12 mouse cellular contexts compared by ENCODE assay signal in the genomic region with DNA sequence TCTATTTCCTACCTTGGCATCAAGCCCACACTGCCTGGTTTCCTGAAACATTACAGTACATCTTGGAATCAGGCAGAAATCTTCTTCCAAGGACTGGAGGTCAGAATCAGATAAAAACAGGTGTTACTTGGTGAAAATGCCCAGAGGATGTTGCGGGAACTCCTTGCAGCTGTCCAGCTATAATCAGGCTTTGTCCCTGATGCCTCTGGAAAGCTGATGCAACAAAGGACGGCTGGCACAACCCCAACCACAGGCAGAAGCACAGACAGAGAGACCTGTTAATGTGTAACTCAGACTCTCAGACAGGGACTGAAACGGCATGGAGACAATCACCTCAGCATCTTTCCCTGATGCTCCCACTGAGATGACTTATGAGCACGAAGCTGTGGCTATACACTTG.
DNase-seq lines count a peak whose midpoint lies in the region; ATAC-seq and TF ChIP-seq lines count a peak whose summit lies in the region.
"Had no signal": no experiment of that assay in that cellular context is flagged by ENCODE, and none has a peak within 500 bp of the region (broad histone marks: within the 10 kb centered on the region; RNA-seq: fewer than 3 reads in every experiment).

No protein-coding gene starts in this region.

- TF ChIP-seq CTCF in liver, adult 2 months (IDR thresholded peaks at IDR 0.05; ENCODE audit: low read depth, low read length): no peak
- TF ChIP-seq CTCF in brain, embryonic 14.5 days (IDR thresholded peaks at IDR 0.05; ENCODE audit: borderline replicate concordance, extremely low read depth, insufficient read depth, insufficient read length): no peak

- peak; percentile 88 for DNase-seq in heart, adult 11 months
- DNase-seq in heart, postnatal 25 days (ENCODE audit: low spot score): no peak
- DNase-seq in liver, adult 2 months (ENCODE audit: extremely low read depth, low read depth, low spot score): peak; percentile 44
- no peak for DNase-seq in liver, embryonic 11.5 days (ENCODE audit: low spot score)
- DNase-seq in brain, embryonic 14.5 days (ENCODE audit: low read depth): peak; percentile 51
- DNase-seq in kidney, postnatal 14 days: peak; percentile 54
- DNase-seq in thymus, adult 18-20 months: no peak

- no peaks in the 10 kb centered on the region for H3K27me3 ChIP-seq in liver, adult 2 months (ENCODE audit: control insufficient read depth, insufficient read depth, low read length)
- H3K27me3 ChIP-seq in liver, embryonic 11.5 days (replicated peaks; ENCODE audit: control insufficient read depth, insufficient read depth, low read length): no peaks in the 10 kb centered on the region
- H3K27me3 ChIP-seq: intestine, embryonic 15.5 days had no signal

- TF ChIP-seq POLR2A in liver, adult 2 months (IDR thresholded peaks at IDR 0.05; ENCODE audit: extremely low read depth, insufficient read depth, low read length): no peak
- no peak for TF ChIP-seq POLR2A in brain, embryonic 14.5 days (IDR thresholded peaks at IDR 0.05; ENCODE audit: borderline replicate concordance, extremely low read depth, insufficient read depth, insufficient read length, poor library complexity, severe bottlenecking)

- H3K9ac ChIP-seq in liver, adult 2 months (ENCODE audit: low read depth, low read length): no peak overlapping the region
- H3K9ac ChIP-seq in liver, embryonic 11.5 days (ENCODE audit: low read depth, low read length): no peak overlapping the region
- H3K9ac ChIP-seq: intestine, embryonic 15.5 days; liver, embryonic 14.5 days had no signal

- no peak overlapping the region for H3K4me3 ChIP-seq in liver, adult 2 months (ENCODE audit: insufficient read depth, low read depth, low read length)
- no peak overlapping the region for H3K4me3 ChIP-seq in liver, embryonic 11.5 days (ENCODE audit: low read depth, low read length)
- H3K4me3 ChIP-seq: erythroblast, embryonic 14.5 days; intestine, embryonic 15.5 days had no signal

- intact Hi-C loops in heart, postnatal 25 days (cut with DNase I): no loop called here

- no peak overlapping the region for H3K4me2 ChIP-seq in liver, embryonic 11.5 days
- H3K4me2 ChIP-seq: intestine, embryonic 15.5 days had no signal

- H3K4me1 ChIP-seq in liver, adult 2 months (ENCODE audit: control insufficient read depth, insufficient read depth, low read length): no peaks in the 10 kb centered on the region
- H3K4me1 ChIP-seq in liver, embryonic 11.5 days (replicated peaks; ENCODE audit: control insufficient read depth, insufficient read depth, low read length): no peaks in the 10 kb centered on the region
- H3K4me1 ChIP-seq: intestine, embryonic 15.5 days had no signal

- no peak for ATAC-seq in liver, embryonic 11.5 days (replicated peaks; ENCODE audit: low FRiP score)
- ATAC-seq in activated CD4-positive, CD25-positive, alpha-beta regulatory T cell, adult 4 months: no peak
- ATAC-seq: intestine, embryonic 15.5 days had no signal

- H3K79me2 ChIP-seq in liver, adult 2 months (ENCODE audit: control insufficient read depth, insufficient read depth, low read length): no peaks in the 10 kb centered on the region

- no peaks in the 10 kb centered on the region for H3K9me3 ChIP-seq in liver, embryonic 11.5 days (ENCODE audit: control insufficient read depth, low read length)
- H3K9me3 ChIP-seq: intestine, embryonic 15.5 days had no signal

- no peaks in the 10 kb centered on the region for H3K36me3 ChIP-seq in liver, adult 2 months (ENCODE audit: control insufficient read depth, insufficient read depth, low read length)
- H3K36me3 ChIP-seq in liver, embryonic 11.5 days (ENCODE audit: control insufficient read depth, insufficient read depth, low read length): no peaks in the 10 kb centered on the region
- H3K36me3 ChIP-seq: intestine, embryonic 15.5 days had no signal

- H3K27ac ChIP-seq in liver, adult 2 months (replicated peaks; ENCODE audit: insufficient read depth, low read depth, low read length): no peak overlapping the region
- no peak overlapping the region for H3K27ac ChIP-seq in liver, embryonic 11.5 days (ENCODE audit: low read depth, low read length)
- H3K27ac ChIP-seq: intestine, embryonic 15.5 days; liver, embryonic 14.5 days; macrophage had no signal

- WGBS in liver, adult 2 months: 17% methylated on average over 4 of the region's 4 CpGs
- 69% methylated on average over 4 of the region's 4 CpGs for WGBS in liver, embryonic 11.5 days

Comparison
In these comparisons a context has a peak if more than half of its experiments do, and no peak if none do; other contexts are left out.
1. DNase-seq: peak in heart, adult 11 months (single experiment), liver, adult 2 months (single experiment), brain, embryonic 14.5 days (single experiment) and kidney, postnatal 14 days (single experiment); none in heart, postnatal 25 days (single experiment), liver, embryonic 11.5 days (single experiment) and thymus, adult 18-20 months (0 of 2).